Mouse (Mus musculus): ENCODE measurements around the gene Themis. TPM values are rescaled to one million over a fixed set of nuclear protein-coding genes. Genes with fewer than 3 reads are reported as not detected.

Gene Themis
- polyA plus RNA-seq, 1 experiment = not detected

DNA sequence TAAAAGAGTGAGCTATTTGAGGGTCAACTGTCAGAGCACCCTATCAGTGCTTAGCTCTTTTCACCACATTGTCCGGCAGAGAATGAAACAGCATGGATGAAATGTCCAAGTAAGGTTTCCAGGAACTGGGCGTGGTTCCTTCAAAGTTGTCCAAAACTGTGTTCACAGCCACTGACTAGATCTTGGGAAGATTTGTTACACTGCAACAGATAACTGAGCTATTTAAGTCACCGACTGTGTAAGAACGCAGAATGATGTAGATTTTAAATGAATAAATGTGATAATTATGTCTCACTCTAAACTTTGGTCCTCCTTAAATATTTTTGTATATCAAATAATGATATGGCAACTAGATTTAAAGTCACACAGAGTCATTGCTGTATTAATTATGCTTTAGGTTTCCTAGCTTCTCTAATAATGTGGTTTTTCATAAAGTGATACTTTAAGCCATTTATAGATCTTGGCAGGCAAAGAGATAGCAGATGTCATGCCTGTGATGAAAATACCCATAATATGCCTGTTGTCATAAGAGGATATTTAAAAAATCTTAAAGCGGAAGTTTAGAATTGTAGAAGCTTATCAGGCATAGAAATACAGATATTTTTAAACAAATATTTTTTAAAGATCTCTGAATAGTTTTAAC, 143.9 kb downstream of the Themis start:
- H3K27ac ChIP-seq (ENCODE audit: control insufficient read depth, insufficient read depth, low read depth, low read length, poor library complexity) = no peak overlapping the region
- 86% methylated on average over 5 of the region's 5 CpGs for WGBS
- no peak for TF ChIP-seq CTCF (IDR thresholded peaks at IDR 0.05; ENCODE audit: control insufficient read depth, insufficient read depth, low read length)
- no peak for TF ChIP-seq POLR2A (IDR thresholded peaks at IDR 0.05; ENCODE audit: borderline replicate concordance, control insufficient read depth, low read depth, low read length)

DNA sequence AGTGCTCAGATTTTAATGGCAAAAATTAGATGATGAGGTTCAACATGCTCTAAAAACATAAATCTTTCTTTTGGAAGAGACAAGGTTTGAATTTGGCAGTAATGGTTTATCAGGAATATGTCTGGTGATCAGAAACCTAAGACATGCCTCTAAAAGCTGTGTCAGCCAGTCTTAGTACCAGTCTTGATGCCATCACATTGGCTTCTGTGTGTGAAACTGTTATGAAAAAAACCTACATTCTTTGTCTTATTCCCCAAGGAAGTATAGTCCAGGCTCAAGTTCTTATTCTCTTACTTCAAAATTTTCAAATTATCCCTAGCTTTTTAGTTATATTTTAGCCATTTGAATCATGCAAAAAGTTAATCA, 144.4 kb downstream of the Themis start:
- Histone ChIP-seq H3K4me1 (ENCODE audit: control insufficient read depth, insufficient read depth, low read length) (no peaks in the 10 kb centered on the region), H3K27ac (ENCODE audit: control insufficient read depth, insufficient read depth, low read depth, low read length, poor library complexity) (no peak overlapping the region), H3K4me3 (replicated peaks; ENCODE audit: control insufficient read depth, low read depth, low read length) (no peak overlapping the region)
- TF ChIP-seq POLR2A (IDR thresholded peaks at IDR 0.05; ENCODE audit: borderline replicate concordance, control insufficient read depth, low read depth, low read length) = no peak
- TF ChIP-seq CTCF (IDR thresholded peaks at IDR 0.05; ENCODE audit: control insufficient read depth, insufficient read depth, low read length) = no peak

More for the DNA sequence above, 143.9 kb downstream of the Themis start:
- H3K4me3 ChIP-seq (replicated peaks; ENCODE audit: control insufficient read depth, low read depth, low read length) = no peak overlapping the region
- H3K4me1 ChIP-seq (ENCODE audit: control insufficient read depth, insufficient read depth, low read length) = no peaks in the 10 kb centered on the region

DNA sequence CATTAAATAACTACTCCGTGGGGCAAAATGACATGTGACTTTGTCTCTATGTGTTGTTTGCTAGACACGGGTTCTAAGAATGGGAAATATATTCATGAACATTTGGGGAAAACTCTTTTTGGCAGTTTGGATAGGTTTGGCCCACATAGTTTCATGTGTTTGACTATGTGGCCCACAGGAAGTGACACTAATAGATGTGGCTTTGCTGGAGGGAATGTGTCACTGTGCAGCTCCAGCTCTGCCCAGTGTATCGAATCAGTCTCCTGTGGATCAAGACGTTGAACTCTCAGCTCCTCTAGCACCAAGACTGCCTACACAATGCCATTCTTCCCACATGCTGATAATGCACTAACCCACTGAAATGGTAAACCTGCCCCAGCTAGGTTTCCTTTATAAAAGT, 148.0 kb downstream of the Themis start:
- WGBS = 56% methylated on average over 4 of the region's 4 CpGs

DNA sequence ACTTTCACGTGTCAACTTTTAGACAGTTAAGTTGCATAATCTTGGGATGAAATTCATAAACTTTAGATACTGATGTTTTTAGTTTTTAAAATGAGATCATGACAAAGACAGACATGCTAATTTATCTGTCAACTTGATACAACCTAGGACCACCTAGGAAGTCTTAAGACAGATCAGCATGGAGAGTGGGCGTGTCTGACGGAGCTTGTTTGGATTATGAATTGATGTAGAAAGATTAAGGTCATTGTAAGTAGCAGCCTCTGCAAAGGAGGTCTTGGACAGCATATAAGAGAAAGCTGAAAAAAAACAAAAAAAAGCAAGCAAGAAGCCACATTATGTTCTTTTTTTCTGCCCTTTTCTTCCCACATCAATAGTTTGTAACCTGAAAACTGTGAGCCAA, 154.2 kb downstream of the Themis start:
- TF ChIP-seq POLR2A (IDR thresholded peaks at IDR 0.05; ENCODE audit: borderline replicate concordance, control insufficient read depth, low read depth, low read length) (no peak), CTCF (IDR thresholded peaks at IDR 0.05; ENCODE audit: control insufficient read depth, insufficient read depth, low read length) (no peak)
- no peak overlapping the region for H3K27ac ChIP-seq (ENCODE audit: control insufficient read depth, insufficient read depth, low read depth, low read length, poor library complexity)
- no peaks in the 10 kb centered on the region for H3K4me1 ChIP-seq (ENCODE audit: control insufficient read depth, insufficient read depth, low read length)
- H3K4me3 ChIP-seq (replicated peaks; ENCODE audit: control insufficient read depth, low read depth, low read length) = no peak overlapping the region
- WGBS = 82% methylated on average over 3 of the region's 3 CpGs

More for the DNA sequence above, 148.0 kb downstream of the Themis start:
- no peaks in the 10 kb centered on the region for H3K4me1 ChIP-seq (ENCODE audit: control insufficient read depth, insufficient read depth, low read length)
- H3K27ac ChIP-seq (ENCODE audit: control insufficient read depth, insufficient read depth, low read depth, low read length, poor library complexity) = no peak overlapping the region
- TF ChIP-seq POLR2A (IDR thresholded peaks at IDR 0.05; ENCODE audit: borderline replicate concordance, control insufficient read depth, low read depth, low read length) = no peak
- TF ChIP-seq CTCF (IDR thresholded peaks at IDR 0.05; ENCODE audit: control insufficient read depth, insufficient read depth, low read length) = no peak
- no peak overlapping the region for H3K4me3 ChIP-seq (replicated peaks; ENCODE audit: control insufficient read depth, low read depth, low read length)

DNA sequence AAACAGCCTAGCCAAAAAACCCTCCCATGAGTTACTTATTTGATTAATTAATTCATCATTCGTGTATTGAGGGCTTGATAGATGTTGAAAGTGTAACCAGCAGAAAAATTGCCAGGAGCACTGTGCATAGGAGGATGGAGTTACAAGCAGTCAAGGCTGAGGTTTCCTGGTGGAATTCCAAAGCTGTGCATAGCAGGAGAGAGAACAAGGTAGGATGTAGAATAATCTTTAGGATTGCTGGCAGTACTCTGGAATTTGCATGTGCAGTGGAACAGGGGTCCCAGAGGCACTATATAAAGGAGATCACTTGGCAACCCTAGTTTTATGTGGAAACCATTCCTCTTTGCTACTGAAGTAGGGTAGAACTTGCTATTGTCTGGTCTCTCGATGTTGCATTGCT, 174.4 kb downstream of the Themis start:
- WGBS = 63% methylated on average over 2 of the region's 2 CpGs
- TF ChIP-seq POLR2A (IDR thresholded peaks at IDR 0.05; ENCODE audit: borderline replicate concordance, control insufficient read depth, low read depth, low read length) (no peak), CTCF (IDR thresholded peaks at IDR 0.05; ENCODE audit: control insufficient read depth, insufficient read depth, low read length) (no peak)
- no peaks in the 10 kb centered on the region for H3K4me1 ChIP-seq (ENCODE audit: control insufficient read depth, insufficient read depth, low read length)

DNA sequence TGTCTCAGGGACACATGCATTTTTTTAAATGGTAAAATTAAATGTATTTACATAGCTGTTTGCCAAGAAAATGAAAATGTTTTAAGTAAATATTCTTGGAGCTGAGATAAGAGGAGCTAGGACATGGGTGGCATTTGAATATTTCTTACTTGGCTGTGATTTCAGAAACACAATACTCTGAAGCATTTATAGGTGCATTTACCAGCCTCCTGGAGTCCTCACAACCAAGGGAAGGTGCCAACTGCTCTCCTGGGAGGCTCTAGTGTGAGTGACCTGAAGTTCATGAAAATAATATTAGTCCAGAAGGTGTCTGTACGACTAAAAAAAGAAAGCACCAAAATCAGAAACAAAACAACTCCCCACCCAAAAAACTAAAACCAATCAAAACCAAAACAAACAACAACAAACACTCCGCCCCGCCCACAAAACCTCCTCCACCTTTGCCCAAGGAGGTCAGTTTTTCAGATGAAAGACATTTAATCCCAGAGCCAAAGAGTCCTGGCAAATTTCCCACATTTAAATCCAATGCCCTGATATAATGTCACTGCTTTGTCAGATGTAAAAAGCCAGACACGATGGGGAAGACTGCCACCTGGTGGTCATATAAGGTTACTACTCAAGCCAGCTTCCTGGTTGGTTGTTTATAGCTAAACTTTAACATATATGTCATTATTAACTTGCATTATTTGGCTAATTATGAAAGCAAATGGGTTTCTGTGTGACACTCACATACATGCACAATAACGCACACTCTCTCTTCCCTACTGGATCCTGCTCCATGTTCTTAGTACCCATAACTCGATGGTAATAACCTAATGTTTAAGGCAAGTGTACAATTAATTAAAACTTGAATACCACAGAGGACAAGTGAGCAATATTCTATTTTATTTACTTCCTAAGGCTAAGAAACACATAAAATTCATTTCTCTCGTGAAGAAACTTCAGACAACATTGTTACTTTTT, 175.9 kb downstream of the Themis start:
- Histone ChIP-seq H3K27ac (ENCODE audit: control insufficient read depth, insufficient read depth, low read depth, low read length, poor library complexity) (no peak overlapping the region), H3K4me3 (replicated peaks; ENCODE audit: control insufficient read depth, low read depth, low read length) (no peak overlapping the region), H3K4me1 (ENCODE audit: control insufficient read depth, insufficient read depth, low read length) (no peaks in the 10 kb centered on the region)
- 32% methylated on average over 7 of the region's 7 CpGs for WGBS
- TF ChIP-seq POLR2A (IDR thresholded peaks at IDR 0.05; ENCODE audit: borderline replicate concordance, control insufficient read depth, low read depth, low read length) = no peak
- TF ChIP-seq CTCF (IDR thresholded peaks at IDR 0.05; ENCODE audit: control insufficient read depth, insufficient read depth, low read length) = 0 out of 2 replicates have a peak, but pooled peaks have one; percentile 20

More for the DNA sequence above, 174.4 kb downstream of the Themis start:
- no peak overlapping the region for H3K27ac ChIP-seq (ENCODE audit: control insufficient read depth, insufficient read depth, low read depth, low read length, poor library complexity)
- H3K4me3 ChIP-seq (replicated peaks; ENCODE audit: control insufficient read depth, low read depth, low read length) = no peak overlapping the region

DNA sequence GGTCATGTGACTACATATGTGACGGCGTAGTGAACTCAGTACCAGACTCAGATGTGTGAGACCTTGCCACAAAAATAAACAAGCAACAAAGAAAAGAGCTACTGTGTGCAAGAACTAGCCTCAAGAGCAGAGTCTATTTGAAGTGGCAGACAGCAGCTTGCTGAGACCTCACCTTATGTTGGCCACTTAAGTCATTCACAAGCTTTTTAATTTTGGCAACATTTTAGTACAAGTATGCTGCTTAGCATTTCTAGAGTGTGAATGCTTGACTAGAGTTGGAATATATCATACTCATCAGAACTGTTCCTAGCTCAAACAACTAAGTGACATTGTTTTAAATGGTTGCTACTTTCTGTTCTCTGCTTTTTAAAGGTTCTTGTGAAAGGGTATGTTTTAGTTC, 188.0 kb downstream of the Themis start:
- Histone ChIP-seq H3K4me1 (ENCODE audit: control insufficient read depth, insufficient read depth, low read length) (no peaks in the 10 kb centered on the region), H3K4me3 (replicated peaks; ENCODE audit: control insufficient read depth, low read depth, low read length) (no peak overlapping the region), H3K27ac (ENCODE audit: control insufficient read depth, insufficient read depth, low read depth, low read length, poor library complexity) (no peak overlapping the region)
- TF ChIP-seq POLR2A (IDR thresholded peaks at IDR 0.05; ENCODE audit: borderline replicate concordance, control insufficient read depth, low read depth, low read length) (no peak), CTCF (IDR thresholded peaks at IDR 0.05; ENCODE audit: control insufficient read depth, insufficient read depth, low read length) (no peak)
- WGBS = 88% methylated on average over 2 of the region's 2 CpGs

DNA sequence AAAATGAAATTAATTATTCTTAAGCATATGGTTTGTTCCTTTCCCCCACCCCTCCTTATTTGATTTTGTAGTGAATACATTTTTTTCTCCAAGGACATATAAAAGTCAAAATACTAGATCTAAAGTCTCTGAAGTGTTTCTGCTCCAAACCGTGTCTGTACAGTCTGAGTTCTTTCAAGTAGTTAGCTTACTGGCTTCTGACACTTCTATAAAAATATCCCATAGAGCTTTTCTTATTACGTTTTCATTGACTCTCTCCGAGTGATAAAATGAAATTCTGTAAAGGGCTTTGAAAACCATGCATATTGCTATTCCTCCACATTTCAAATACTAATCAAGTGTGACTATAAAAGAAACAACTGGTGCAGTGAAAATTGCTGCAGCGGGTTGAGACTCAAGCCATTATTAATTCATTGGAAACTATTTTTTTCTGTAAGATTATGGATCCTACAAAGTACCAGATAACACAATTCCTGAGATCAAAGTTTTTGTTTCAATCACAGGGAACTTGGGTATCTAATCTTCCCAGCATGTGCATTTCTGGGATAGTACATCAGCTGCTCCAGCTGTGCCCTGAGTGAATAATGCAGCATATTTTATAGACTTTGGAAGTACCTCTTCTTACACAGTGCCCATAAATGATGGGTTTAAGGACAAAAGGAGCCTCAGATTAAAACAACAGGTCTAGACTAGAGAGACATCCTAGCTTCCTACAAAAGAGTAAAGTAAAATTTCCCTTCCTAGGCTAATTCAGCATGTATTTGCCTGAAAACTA, 202.6 kb downstream of the Themis start:
- 81% methylated on average over 4 of the region's 4 CpGs for WGBS
- no peak overlapping the region for H3K4me3 ChIP-seq (replicated peaks; ENCODE audit: control insufficient read depth, low read depth, low read length)
- TF ChIP-seq POLR2A (IDR thresholded peaks at IDR 0.05; ENCODE audit: borderline replicate concordance, control insufficient read depth, low read depth, low read length) (no peak), CTCF (IDR thresholded peaks at IDR 0.05; ENCODE audit: control insufficient read depth, insufficient read depth, low read length) (no peak)
- H3K4me1 ChIP-seq (ENCODE audit: control insufficient read depth, insufficient read depth, low read length) = no peaks in the 10 kb centered on the region
- no peak overlapping the region for H3K27ac ChIP-seq (ENCODE audit: control insufficient read depth, insufficient read depth, low read depth, low read length, poor library complexity)

Measured in bone marrow, adult 2 months (tissue).